Mouse (Mus musculus) heart, embryonic 10.5 days (tissue): ENCODE measurements around the gene Adsl. TPM values are rescaled to one million over a fixed set of nuclear protein-coding genes. Genes with fewer than 3 reads are reported as not detected.

Source experiments
- DNase-seq: peaks from one replicate; pipeline ENCODE4 v3.0.0-alpha.2; 2017; ENCODE audit warnings: low spot score
- H3K27ac ChIP-seq: fragments of 300-500 bp; sonication (generic); 2 replicates; pipeline ENCODE4 v1.5.1; 2016; ENCODE audit warnings: mild to moderate bottlenecking
- H3K27me3 ChIP-seq: fragments of 300-500 bp; sonication (generic); 2 replicates; pipeline ENCODE4 v1.6.1; 2016; ENCODE audit warnings: mild to moderate bottlenecking; ENCODE audit not compliant: poor library complexity, insufficient read depth, severe bottlenecking
- H3K36me3 ChIP-seq: fragments of 300-500 bp; sonication (generic); 2 replicates; pipeline ENCODE4 v1.6.1; 2016; ENCODE audit warnings: mild to moderate bottlenecking, moderate library complexity
- H3K4me1 ChIP-seq: fragments of 300-500 bp; sonication (generic); 2 replicates; pipeline ENCODE4 v1.6.1; 2016; ENCODE audit warnings: mild to moderate bottlenecking
- H3K4me3 ChIP-seq: fragments of 300-500 bp; sonication (generic); 2 replicates; pipeline ENCODE4 v1.5.1; 2016; ENCODE audit warnings: mild to moderate bottlenecking, moderate library complexity
- H3K9me3 ChIP-seq: fragments of 300-500 bp; sonication (generic); 2 replicates; pipeline ENCODE4 v1.6.1; 2016; ENCODE audit warnings: mild to moderate bottlenecking, moderate library complexity
- WGBS: fragments of 180-500 bp; shearing (Covaris S2); methylation state at CpG from one replicate; pipeline ENCODE4 v1.1.7; 2016; 5-methylcytosine and 5-hydroxymethylcytosine counted together
- polyA plus RNA-seq: library from polyadenylated mRNA; unstranded; fragments of >200 nt; fragmentation: Nextera tagmentation; extraction: Ambion mirVana; gene quantifications from 2 replicates; pipeline ENCODE4 v1.2.1, GENCODE M21; 2016

The Adsl gene
- polyA plus RNA-seq, 1 experiment from 2014 or later, result 220 TPM

- no peaks in the 10 kb centered on the region for H3K9me3 ChIP-seq
- peaks cover 13% of the 10 kb centered on the region for H3K4me1 ChIP-seq
- peaks cover 75% of the 10 kb centered on the region for H3K36me3 ChIP-seq
- 89% methylated on average over 9 of the region's 9 CpGs for WGBS
- no peak for DNase-seq
- H3K27ac ChIP-seq, result no peak overlapping the region
- H3K27me3 ChIP-seq, result no peaks in the 10 kb centered on the region
- no peak overlapping the region for H3K4me3 ChIP-seq
Observed at GRCm38 (mm10) chr15:80953971-80954370, 5.7 kb downstream of the Adsl start.

GRCm38 (mm10) chr15:80954861-80955260, 6.6 kb downstream of the Adsl start:
- no peak for DNase-seq
- WGBS, result 83% methylated on average over 3 of the region's 3 CpGs
- no peaks in the 10 kb centered on the region for H3K27me3 ChIP-seq
- peaks cover 84% of the 10 kb centered on the region for H3K36me3 ChIP-seq
- no peaks in the 10 kb centered on the region for H3K9me3 ChIP-seq
- no peak overlapping the region for H3K27ac ChIP-seq
- peaks cover 4% of the 10 kb centered on the region for H3K4me1 ChIP-seq
- no peak overlapping the region for H3K4me3 ChIP-seq

GRCm38 (mm10) chr15:80955836-80956438, 7.6 kb downstream of the Adsl start:
- Histone ChIP-seq H3K36me3 (peaks cover 87% of the 10 kb centered on the region), H3K4me3 (no peak overlapping the region), H3K4me1 (no peaks in the 10 kb centered on the region), H3K27ac (no peak overlapping the region), H3K27me3 (no peaks in the 10 kb centered on the region), H3K9me3 (no peaks in the 10 kb centered on the region)
- WGBS, result 91% methylated on average over 12 of the region's 12 CpGs
- no peak for DNase-seq

GRCm38 (mm10) chr15:80969371-80969770, 21.1 kb downstream of the Adsl start:
- no peak overlapping the region for H3K27ac ChIP-seq
- WGBS, result 85% methylated on average over 1 of the region's 1 CpGs
- no peaks in the 10 kb centered on the region for H3K9me3 ChIP-seq
- no peaks in the 10 kb centered on the region for H3K27me3 ChIP-seq
- no peak overlapping the region for H3K4me3 ChIP-seq
- peaks cover 9% of the 10 kb centered on the region; the same call in 1 of the 2 replicates for H3K4me1 ChIP-seq
- no peak for DNase-seq
- H3K36me3 ChIP-seq, result peaks cover 55% of the 10 kb centered on the region

GRCm38 (mm10) chr15:80974311-80974710, 26.0 kb downstream of the Adsl start:
- Histone ChIP-seq H3K4me1 (peaks cover 20% of the 10 kb centered on the region), H3K9me3 (no peaks in the 10 kb centered on the region), H3K27ac (no peak overlapping the region), H3K36me3 (peaks cover 12% of the 10 kb centered on the region), H3K27me3 (no peaks in the 10 kb centered on the region), H3K4me3 (no peak overlapping the region)
- DNase-seq, result no peak
- WGBS, result 49% methylated on average over 5 of the region's 5 CpGs

GRCm38 (mm10) chr15:80975666-80976065, 27.4 kb downstream of the Adsl start:
- WGBS, result 81% methylated on average over 3 of the region's 3 CpGs
- DNase-seq, result no peak
- Histone ChIP-seq H3K4me1 (peaks cover 24% of the 10 kb centered on the region), H3K36me3 (no peaks in the 10 kb centered on the region), H3K27ac (no peak overlapping the region), H3K9me3 (no peaks in the 10 kb centered on the region), H3K27me3 (no peaks in the 10 kb centered on the region), H3K4me3 (no peak overlapping the region)

- DNase-seq, result peak; percentile 94
- Histone ChIP-seq H3K36me3 (no peaks in the 10 kb centered on the region), H3K4me3 (peak within 1 kb of the TSS; percentile 96), H3K27me3 (no peaks in the 10 kb centered on the region), H3K9me3 (no peaks in the 10 kb centered on the region), H3K4me1 (peaks cover 25% of the 10 kb centered on the region), H3K27ac (peak within 1 kb of the TSS; percentile 91)
- under 1% methylated on average over 67 of the region's 67 CpGs for WGBS
Observed at GRCm38 (mm10) chr15:80977620-80978334, 29.5 kb downstream of the Adsl start, which contains the start of gene Sgsm3. Gene Sgsm3, plus strand, starts transcription at chr15:80977765.

GRCm38 (mm10) chr15:80979611-80980010, 31.3 kb downstream of the Adsl start:
- Histone ChIP-seq H3K4me1 (peaks cover 24% of the 10 kb centered on the region), H3K27ac (no peak overlapping the region), H3K9me3 (no peaks in the 10 kb centered on the region), H3K27me3 (no peaks in the 10 kb centered on the region), H3K4me3 (no peak overlapping the region), H3K36me3 (no peaks in the 10 kb centered on the region)
- no peak for DNase-seq
- 80% methylated on average over 4 of the region's 4 CpGs for WGBS

- H3K4me3 ChIP-seq, result no peak overlapping the region
- peaks cover 24% of the 10 kb centered on the region for H3K4me1 ChIP-seq
- WGBS, result 36% methylated on average over 4 of the region's 4 CpGs
- no peaks in the 10 kb centered on the region for H3K9me3 ChIP-seq
- H3K36me3 ChIP-seq, result no peaks in the 10 kb centered on the region
- DNase-seq, result no peak
- H3K27ac ChIP-seq, result no peak overlapping the region
- H3K27me3 ChIP-seq, result no peaks in the 10 kb centered on the region
Observed at GRCm38 (mm10) chr15:80981176-80981575, 32.9 kb downstream of the Adsl start.

- Histone ChIP-seq H3K27ac (no peak overlapping the region), H3K4me3 (no peak overlapping the region), H3K9me3 (no peaks in the 10 kb centered on the region), H3K36me3 (no peaks in the 10 kb centered on the region), H3K27me3 (no peaks in the 10 kb centered on the region), H3K4me1 (peaks cover 16% of the 10 kb centered on the region; the same call in 1 of the 2 replicates)
- WGBS, result 88% methylated on average over 2 of the region's 2 CpGs
- DNase-seq, result no peak
Observed at GRCm38 (mm10) chr15:80983264-80983663, 35.0 kb downstream of the Adsl start.

- H3K27ac ChIP-seq, result no peak overlapping the region
- 40% methylated on average over 1 of the region's 1 CpGs for WGBS
- H3K4me1 ChIP-seq, result no peaks in the 10 kb centered on the region
- no peak for DNase-seq
- H3K4me3 ChIP-seq, result no peak overlapping the region
- no peaks in the 10 kb centered on the region for H3K36me3 ChIP-seq
- no peaks in the 10 kb centered on the region for H3K9me3 ChIP-seq
- no peaks in the 10 kb centered on the region for H3K27me3 ChIP-seq
Observed at GRCm38 (mm10) chr15:80988331-80988730, 40.0 kb downstream of the Adsl start.

GRCm38 (mm10) chr15:80989712-80990111, 41.4 kb downstream of the Adsl start:
- Histone ChIP-seq H3K27me3 (no peaks in the 10 kb centered on the region), H3K9me3 (no peaks in the 10 kb centered on the region), H3K4me3 (no peak overlapping the region), H3K36me3 (no peaks in the 10 kb centered on the region), H3K27ac (no peak overlapping the region), H3K4me1 (no peaks in the 10 kb centered on the region)
- DNase-seq, result no peak
- 65% methylated on average over 3 of the region's 3 CpGs for WGBS

- no peaks in the 10 kb centered on the region for H3K27me3 ChIP-seq
- peaks cover 2% of the 10 kb centered on the region for H3K4me1 ChIP-seq
- H3K36me3 ChIP-seq, result no peaks in the 10 kb centered on the region
- WGBS, result 86% methylated on average over 5 of the region's 5 CpGs
- no peak overlapping the region for H3K27ac ChIP-seq
- H3K9me3 ChIP-seq, result no peaks in the 10 kb centered on the region
- DNase-seq, result no peak
- H3K4me3 ChIP-seq, result no peak overlapping the region
Observed at GRCm38 (mm10) chr15:80994959-80995358, 46.7 kb downstream of the Adsl start.
